11 mouse cellular contexts compared by ENCODE assay signal in the genomic region with DNA sequence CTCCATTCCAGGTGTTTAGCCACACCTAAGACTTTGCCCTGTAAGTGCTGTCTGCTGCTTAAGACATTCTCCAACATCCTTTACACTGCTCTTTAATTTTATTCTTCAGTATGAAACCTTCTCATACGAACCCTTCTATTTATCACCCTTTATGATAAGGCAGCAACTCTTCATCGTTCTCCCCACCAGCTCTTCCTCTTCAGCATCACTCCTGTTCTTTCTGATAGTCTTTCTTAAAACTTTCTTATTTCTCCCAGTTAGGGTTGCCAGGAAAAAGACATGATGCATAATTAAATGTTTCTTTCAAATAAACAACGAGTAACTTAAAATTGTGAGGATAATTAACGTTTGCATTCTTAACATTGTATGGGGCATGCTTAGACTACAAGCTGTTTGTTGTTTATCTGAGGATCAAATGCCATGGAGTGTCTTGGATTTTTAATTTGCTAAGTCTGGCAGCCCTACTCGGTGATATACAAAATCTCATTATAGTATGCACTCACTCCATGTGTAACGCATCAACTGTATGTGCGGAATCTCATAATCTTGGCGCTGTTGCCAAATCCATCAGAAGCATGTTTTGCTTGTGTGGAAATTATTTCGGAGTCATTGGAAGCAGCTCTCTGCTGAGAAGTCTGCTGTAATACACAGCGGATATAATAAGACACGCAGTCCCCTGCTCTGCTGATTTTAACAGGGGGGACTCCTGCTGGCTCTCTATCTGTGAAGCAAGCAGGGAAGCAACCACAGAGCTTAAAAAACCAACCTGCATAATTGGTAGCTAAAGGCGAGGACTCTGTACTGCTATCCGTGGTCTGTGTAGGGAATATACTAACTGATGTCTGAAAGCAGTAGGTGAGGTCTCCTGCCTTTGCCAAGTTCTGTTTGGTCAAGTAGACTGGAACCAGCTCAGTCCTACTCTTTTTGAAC.
DNase-seq lines count a peak whose midpoint lies in the region; ATAC-seq and TF ChIP-seq lines count a peak whose summit lies in the region.
"Had no signal": no experiment of that assay in that cellular context is flagged by ENCODE, and none has a peak within 500 bp of the region (broad histone marks: within the 10 kb centered on the region; RNA-seq: fewer than 3 reads in every experiment).

No protein-coding gene starts in this region.

- H3K9ac ChIP-seq in lung, embryonic 16.5 days (ENCODE audit: low read length) = no peak overlapping the region
- H3K9ac ChIP-seq: midbrain, embryonic 12.5 days had no signal

- no peaks in the 10 kb centered on the region for H3K4me1 ChIP-seq in lung, embryonic 16.5 days (replicated peaks; ENCODE audit: control insufficient read depth, insufficient read depth, low read length)
- H3K4me1 ChIP-seq in cerebellum, adult 2 months (ENCODE audit: control insufficient read depth, insufficient read depth, low read length) = peaks cover 12% of the 10 kb centered on the region; the same call in 1 of the 2 replicates
- H3K4me1 ChIP-seq in limb, embryonic 10.5 days = no peaks in the 10 kb centered on the region

- no peak for TF ChIP-seq CTCF in cerebellum, adult 2 months (IDR thresholded peaks at IDR 0.05; ENCODE audit: borderline replicate concordance, insufficient read depth, low read depth, low read length)

- DNase-seq in frontal cortex, postnatal 14 days (ENCODE audit: low spot score in 2 of 2) = no peak
- DNase-seq in lung, postnatal 14 days = no peak
- peak; percentile 52 to 53 for DNase-seq in cerebellum, adult 2 months
- peak; percentile 8 to 18 for DNase-seq in layer of hippocampus, adult 8-10 months (ENCODE audit: low spot score in 2 of 2)
- no peak for DNase-seq in limb, embryonic 10.5 days (ENCODE audit: low spot score)
- DNase-seq in retina, embryonic 14.5 days (ENCODE audit: low spot score) = no peak
- DNase-seq: heart, adult 2 months had no signal

- H3K4me2 ChIP-seq in lung, embryonic 16.5 days (ENCODE audit: low read depth, low read length) = no peak overlapping the region
- H3K4me2 ChIP-seq: liver, embryonic 11.5 days; midbrain, embryonic 12.5 days had no signal

- no peak for TF ChIP-seq POLR2A in cerebellum, adult 2 months (IDR thresholded peaks at IDR 0.05; ENCODE audit: borderline replicate concordance, insufficient read depth, low read length)

- no peaks in the 10 kb centered on the region for H3K36me3 ChIP-seq in lung, embryonic 16.5 days (ENCODE audit: control insufficient read depth, insufficient read depth, low read length)
- no peaks in the 10 kb centered on the region for H3K36me3 ChIP-seq in limb, embryonic 10.5 days
- H3K36me3 ChIP-seq: midbrain, embryonic 12.5 days had no signal

- 46% methylated on average over 13 of the region's 13 CpGs for WGBS in lung, embryonic 16.5 days
- 29% methylated on average over 13 of the region's 13 CpGs for WGBS in cerebellum, adult 2 months
- 78% methylated on average over 13 of the region's 13 CpGs for WGBS in limb, embryonic 10.5 days

- no peak overlapping the region for H3K4me3 ChIP-seq in lung, embryonic 16.5 days (ENCODE audit: low read length)
- no peak overlapping the region for H3K4me3 ChIP-seq in cerebellum, adult 2 months (replicated peaks; ENCODE audit: insufficient read depth, low read depth, low read length)
- no peak overlapping the region for H3K4me3 ChIP-seq in limb, embryonic 10.5 days
- H3K4me3 ChIP-seq: heart, adult 2 months; midbrain, embryonic 12.5 days had no signal

- peak; percentile 36 for ATAC-seq in frontal cortex, adult (ENCODE audit: low TSS enrichment)
- ATAC-seq in lung, embryonic 16.5 days (ENCODE audit: low read depth) = peak; percentile 92

- H3K9me3 ChIP-seq in lung, embryonic 16.5 days (ENCODE audit: control insufficient read depth, low read length) = no peaks in the 10 kb centered on the region
- no peaks in the 10 kb centered on the region for H3K9me3 ChIP-seq in limb, embryonic 10.5 days (replicated peaks)
- H3K9me3 ChIP-seq: midbrain, embryonic 12.5 days had no signal

- H3K27me3 ChIP-seq in lung, embryonic 16.5 days (ENCODE audit: control insufficient read depth, insufficient read depth, low read depth, low read length) = no peaks in the 10 kb centered on the region
- H3K27me3 ChIP-seq in cerebellum, adult 2 months (ENCODE audit: control insufficient read depth, insufficient read depth, low read length) = no peaks in the 10 kb centered on the region
- H3K27me3 ChIP-seq in limb, embryonic 10.5 days (ENCODE audit: low read depth, poor library complexity, severe bottlenecking) = no peaks in the 10 kb centered on the region
- H3K27me3 ChIP-seq: midbrain, embryonic 12.5 days had no signal

- peak overlapping the region; percentile 69 for H3K27ac ChIP-seq in lung, embryonic 16.5 days (ENCODE audit: low read length)
- H3K27ac ChIP-seq in cerebellum, adult 2 months (ENCODE audit: insufficient read depth, low read length) = peak overlapping the region; percentile 94
- no peak overlapping the region for H3K27ac ChIP-seq in limb, embryonic 10.5 days
- H3K27ac ChIP-seq: heart, adult 2 months; midbrain, embryonic 12.5 days had no signal

Comparison
In these comparisons a context has a peak if more than half of its experiments do, and no peak if none do; other contexts are left out.
1. DNase-seq: peak in cerebellum, adult 2 months (2 of 2) and layer of hippocampus, adult 8-10 months (2 of 2); none in frontal cortex, postnatal 14 days (0 of 2), lung, postnatal 14 days (single experiment), limb, embryonic 10.5 days (single experiment) and retina, embryonic 14.5 days (single experiment).